Mouse (Mus musculus) neutrophil, adult 83 days (primary cell): ENCODE measurements around the gene Slc2a5. TPM values are rescaled to one million over a fixed set of nuclear protein-coding genes. Genes with fewer than 3 reads are reported as not detected.

Source experiments
- total RNA-seq, 2 experiments: library from RNA; stranded (reverse); gene quantifications; one replicate each; pipeline ENCODE4 v1.2.4; 2023

The Slc2a5 gene
- total RNA-seq = not detected

DNA sequence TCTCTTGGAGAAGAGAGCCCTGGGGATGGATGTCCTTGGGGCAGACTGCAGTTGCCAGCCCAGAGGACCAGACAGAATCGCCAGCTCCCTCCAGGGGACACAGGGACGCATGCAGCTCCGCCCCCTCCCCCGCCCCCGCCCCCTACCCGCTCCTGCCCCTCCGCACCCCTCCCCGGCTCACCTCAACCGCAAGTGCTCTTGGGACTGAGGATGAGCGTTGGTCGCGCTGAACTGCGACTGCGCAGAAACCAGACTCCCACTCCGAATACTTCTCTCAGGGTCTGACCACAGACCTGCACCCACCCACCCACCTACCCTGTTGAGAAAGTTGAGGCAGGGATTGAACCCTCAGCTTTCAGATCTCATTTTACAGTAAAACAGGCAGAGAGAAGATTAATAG, at the start of gene Slc2a5:
TSS of gene Slc2a5 (plus strand) at position 229 of the 400 bp plus-strand sequence.

DNA sequence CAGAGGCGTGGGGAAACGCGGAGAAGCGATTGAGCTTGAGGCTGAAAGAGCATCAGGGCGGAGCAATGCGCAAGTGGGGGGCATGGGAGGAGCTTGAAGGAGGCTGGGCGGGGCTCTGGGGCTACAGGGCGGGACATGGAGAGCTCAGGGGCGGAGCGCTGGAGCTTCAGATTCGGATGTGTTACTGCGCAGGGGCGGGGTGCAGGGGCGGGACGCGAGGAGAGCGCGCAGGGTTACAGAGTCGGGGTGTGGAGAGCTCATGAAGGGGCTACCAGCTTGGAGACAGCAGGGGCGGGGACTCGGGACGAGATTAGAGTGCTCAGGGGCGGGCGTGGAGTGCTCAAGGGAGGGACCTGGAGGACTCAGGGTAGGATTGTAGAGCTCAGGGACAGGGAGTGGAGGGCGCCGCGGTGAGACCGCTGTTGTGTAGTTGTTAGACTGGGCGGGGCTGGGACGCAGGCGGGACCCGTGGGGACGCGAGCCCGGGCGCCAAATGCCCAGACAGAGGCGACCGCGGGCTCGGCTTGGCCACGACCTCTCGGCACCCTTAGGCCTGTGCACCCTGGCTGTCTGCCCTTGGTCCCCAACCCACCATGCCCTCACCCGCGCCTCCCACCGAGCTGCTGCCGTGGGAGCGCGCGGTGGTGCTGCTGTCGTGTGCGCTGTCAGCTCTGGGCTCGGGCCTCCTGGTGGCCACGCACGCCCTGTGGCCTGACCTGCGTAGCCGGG, 31.8 kb upstream of the Slc2a5 start, which contains the start of gene Gpr157:
TSS of gene Gpr157 (plus strand) at position 205 of the 729 bp plus-strand sequence.

Other genes with a start within 250 kb of the Slc2a5 start
- 1 to 10 TPM; 1.8 to 3.0 TPM for gene Spsb1, start 164.2 kb upstream of the Slc2a5 start, total RNA-seq
- 10 to 100 TPM; 74.1 to 77.3 TPM for gene H6pd, start 110.3 kb upstream of the Slc2a5 start, total RNA-seq
- gene Gpr157, start 31.9 kb upstream of the Slc2a5 start, total RNA-seq = 1 to 10 TPM; 6.7 to 6.9 TPM
- not detected for gene Slc2a7, start 29.7 kb downstream of the Slc2a5 start, total RNA-seq
- not detected for gene Car6, start 82.0 kb downstream of the Slc2a5 start, total RNA-seq
- gene Eno1, start 117.4 kb downstream of the Slc2a5 start, total RNA-seq = 100 to 1,000 TPM; 292 to 304 TPM
- 10 to 100 TPM; 70.2 to 84.7 TPM for gene Rere, start 162.4 kb downstream of the Slc2a5 start, total RNA-seq